Mouse (Mus musculus): ENCODE results near the gene Slc35f6.

The Slc35f6 gene

GRCm38 (mm10) chr5:30621211-30621790 is 26.4 kb upstream of the Slc35f6 start:
- no peak for DNase-seq (ENCODE audit: low read depth, low spot score)

DNA sequence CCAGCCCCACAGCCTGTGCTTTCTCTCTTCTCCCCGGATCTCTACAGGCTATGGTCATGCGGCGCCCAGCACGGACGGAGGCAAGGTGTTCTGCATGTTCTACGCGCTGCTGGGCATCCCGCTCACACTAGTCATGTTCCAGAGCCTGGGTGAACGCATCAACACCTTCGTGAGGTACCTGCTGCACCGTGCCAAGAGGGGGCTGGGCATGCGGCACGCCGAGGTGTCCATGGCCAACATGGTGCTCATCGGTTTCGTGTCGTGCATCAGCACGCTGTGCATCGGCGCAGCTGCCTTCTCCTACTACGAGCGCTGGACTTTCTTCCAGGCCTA is 25.9 kb upstream of the Slc35f6 start:
- DNase-seq (ENCODE audit: low read depth, low spot score) = no peak

- peak; percentile 66 for DNase-seq (ENCODE audit: low read depth, low spot score)
Measured at GRCm38 (mm10) chr5:30622177-30622840, 25.4 kb upstream of the Slc35f6 start.

DNA sequence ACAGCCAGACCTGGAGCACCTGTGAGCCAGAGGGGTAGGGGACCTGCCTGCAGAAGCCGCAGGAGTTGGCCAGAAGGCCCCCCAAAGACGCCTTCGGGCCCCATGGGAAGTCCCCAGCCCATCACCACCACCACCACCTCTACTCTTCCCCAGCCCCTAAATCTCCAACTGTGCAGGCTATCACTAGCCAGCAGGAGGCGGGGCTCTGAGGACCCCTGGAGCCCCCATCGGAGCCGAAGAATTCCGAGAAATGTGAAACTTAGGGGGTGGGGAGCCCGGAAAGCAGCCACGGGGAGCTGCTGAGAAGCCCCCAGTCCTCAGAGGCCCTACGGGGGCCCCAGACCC is 24.9 kb upstream of the Slc35f6 start:
- no peak for DNase-seq (ENCODE audit: low read depth, low spot score)

DNA sequence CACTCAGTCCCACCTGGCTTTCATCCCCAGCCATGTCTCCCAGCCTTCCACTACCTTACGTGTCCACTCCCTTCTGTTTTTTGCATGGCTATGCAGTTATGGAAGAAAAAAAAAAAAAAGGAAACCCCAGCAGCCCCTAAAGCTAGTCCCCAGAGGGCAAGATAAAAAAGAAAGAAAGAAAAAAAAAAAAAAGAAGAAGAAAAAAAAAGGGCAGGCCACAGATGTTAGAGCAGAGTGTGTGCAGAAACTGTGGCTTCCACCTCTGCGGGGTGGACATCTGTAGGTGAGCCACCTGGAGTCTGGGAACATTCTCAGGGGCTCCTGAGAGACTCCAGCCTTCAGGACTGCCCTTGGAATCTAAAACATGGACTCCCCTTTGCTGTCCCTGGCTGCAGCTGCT is 24.4 kb upstream of the Slc35f6 start:
- DNase-seq (ENCODE audit: low read depth, low spot score) = no peak

DNA sequence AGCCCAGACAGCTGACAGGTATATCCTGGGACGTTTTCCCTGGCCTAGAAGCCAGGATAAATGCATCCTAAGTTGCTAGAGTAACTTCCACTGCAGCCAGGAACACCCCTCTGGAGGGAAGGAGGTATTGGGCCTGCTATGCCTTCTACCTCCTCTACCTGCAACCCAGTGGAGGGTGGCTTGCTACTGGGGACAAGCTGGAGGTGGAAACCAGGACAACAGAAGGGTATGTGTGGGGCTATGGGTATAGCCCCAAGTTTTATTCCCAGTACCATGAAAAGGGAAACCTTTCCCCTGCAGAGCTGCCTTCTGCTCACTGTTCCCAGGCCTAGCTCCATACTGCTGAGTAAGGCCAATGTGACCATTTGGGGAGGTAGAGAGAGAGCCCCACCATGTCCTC is 23.4 kb upstream of the Slc35f6 start:
- no peak for DNase-seq (ENCODE audit: low read depth, low spot score)

DNA sequence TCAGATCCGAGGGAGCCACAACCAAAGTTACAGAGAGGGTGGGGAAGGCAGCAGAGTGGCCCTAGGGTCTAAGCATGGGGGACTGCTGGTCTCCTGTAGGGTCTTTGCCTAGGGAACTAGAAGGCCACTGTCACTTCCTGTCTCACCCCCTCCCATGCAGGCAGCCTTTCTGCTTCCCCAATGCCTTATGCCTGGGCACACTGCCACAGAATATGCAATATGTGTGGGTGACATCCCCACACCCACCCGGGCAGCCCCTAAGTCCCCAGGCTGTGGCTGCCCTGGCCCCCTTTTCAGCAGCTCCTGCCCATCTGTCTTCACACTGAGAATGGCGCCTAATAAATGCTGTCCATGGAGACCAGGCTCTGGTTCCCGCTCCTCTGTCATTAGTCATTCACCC is 22.8 kb upstream of the Slc35f6 start:
- no peak for DNase-seq (ENCODE audit: low read depth, low spot score)

GRCm38 (mm10) chr5:30625379-30625778 is 22.4 kb upstream of the Slc35f6 start:
- DNase-seq (ENCODE audit: low read depth, low spot score) = no peak

DNA sequence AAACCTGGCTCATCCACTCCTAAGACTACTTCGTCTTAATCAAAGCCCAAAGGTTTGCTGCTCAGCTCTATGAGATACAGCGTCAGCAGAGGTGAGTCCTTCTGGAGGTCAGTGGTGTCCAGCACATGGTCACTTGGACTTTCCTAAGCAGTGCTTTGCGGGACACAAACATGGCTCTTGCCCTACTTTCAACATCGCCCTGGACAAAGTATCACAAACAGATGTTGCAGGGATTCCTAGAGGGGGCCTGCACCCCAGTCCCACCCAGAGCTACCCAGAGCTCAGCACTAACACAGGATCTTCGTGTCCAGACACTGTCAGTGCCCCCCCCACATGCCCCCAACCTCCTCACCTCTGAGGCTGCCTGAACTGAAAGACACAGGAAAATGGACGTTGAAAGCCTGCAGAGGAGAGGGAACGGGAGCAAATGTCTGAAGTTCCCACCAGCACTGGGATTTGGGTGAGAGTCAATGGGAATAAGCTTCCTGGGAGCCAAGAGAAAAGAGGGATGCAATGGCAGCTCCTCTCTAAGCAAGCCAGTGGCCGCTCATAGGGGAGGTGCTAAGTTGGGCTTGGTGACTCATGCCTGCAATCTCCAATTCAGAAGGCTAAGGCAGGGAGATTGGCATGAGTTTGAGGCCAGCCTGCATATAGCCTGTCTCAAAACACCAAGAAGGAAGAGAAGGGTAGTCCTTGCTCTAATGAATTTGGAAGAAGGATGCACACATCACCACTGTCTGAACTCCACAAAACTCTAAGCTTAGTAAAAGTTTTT is 21.2 kb upstream of the Slc35f6 start:
- DNase-seq (ENCODE audit: low read depth, low spot score) = no peak

- DNase-seq (ENCODE audit: low read depth, low spot score) = no peak
Measured at GRCm38 (mm10) chr5:30628511-30628910, 19.2 kb upstream of the Slc35f6 start.

DNA sequence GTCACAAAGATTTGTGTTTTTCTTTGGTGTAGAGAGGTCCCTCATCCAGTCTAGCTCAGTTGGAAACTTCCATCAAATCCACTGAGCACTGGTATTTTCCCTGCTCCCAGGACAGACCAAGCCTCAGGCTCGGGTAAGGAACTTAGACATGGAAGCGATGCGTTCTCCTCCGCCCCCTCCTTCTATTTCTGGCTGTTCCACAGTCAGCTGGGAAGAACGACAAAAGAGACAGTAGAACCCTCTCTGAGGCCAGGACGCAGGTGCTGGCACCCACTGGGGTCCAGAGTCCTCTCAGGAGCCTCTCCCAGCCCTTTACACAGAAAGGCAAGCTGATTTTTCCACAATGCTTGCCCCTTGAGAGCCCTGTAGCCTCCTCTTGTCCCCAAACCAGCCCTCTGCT is 17.3 kb upstream of the Slc35f6 start:
- no peak for DNase-seq (ENCODE audit: low read depth, low spot score)

DNA sequence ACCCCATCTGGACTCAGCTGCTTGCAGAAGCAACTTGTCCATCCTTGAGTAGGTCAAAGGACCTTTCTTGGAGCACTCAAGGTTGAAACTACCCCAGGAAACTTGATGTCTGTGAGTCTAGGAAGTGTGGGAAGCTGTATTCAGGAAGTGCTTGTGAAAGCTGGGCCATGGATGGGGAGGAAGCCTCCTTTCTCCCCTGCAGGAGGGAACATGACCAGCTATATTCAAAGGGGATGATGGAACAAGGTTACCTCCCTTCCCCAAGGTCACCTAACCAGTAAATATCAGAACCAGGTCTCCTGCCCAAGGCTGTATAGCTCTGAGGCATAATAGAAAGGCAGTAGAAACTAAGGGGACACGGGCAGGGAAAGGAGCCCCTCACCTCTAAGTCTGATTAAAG is 15.6 kb upstream of the Slc35f6 start:
- no peak for DNase-seq (ENCODE audit: low read depth, low spot score)

DNA sequence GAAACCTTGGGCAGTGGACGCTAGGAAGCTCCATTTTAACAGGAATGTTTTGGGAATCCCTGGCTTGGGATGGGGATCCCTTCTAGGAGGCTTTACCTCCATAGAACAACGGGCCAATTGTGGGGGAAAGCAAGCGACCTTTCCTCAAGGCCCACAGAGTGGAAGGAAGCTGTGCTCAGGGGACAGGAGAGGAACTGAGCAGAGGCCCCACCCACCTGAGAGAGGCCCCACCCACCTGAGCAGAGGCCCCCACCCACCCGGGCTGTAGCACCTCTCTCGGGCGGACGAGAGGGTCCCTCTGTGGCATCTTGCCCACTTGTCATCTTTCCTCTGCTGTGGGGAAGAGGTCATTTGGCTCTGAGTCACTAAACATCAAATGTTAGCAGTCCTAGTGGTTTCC is 10.7 kb upstream of the Slc35f6 start:
- no peak for DNase-seq (ENCODE audit: low read depth, low spot score)

DNA sequence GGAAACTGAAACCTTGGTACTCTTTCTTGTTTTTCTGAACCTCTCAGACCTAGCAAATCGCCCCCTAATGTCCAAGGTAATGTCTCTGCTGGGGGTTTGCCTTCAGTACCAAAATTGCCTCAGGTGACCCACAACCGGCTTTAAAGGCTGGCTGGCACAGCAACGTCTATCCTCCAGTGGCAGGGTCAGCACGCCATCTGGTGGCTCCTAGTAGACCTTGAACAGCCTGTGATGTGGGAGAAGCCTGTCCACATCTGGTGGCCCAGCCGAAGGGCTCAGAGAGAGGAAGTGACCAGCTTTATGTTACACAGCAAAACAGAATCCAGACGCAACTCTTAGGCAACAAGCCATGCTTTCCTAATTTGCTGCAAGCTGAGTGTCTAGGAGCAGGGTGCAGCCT is 9.7 kb upstream of the Slc35f6 start:
- DNase-seq (ENCODE audit: low read depth, low spot score) = peak; percentile 78

GRCm38 (mm10) chr5:30643477-30644179 is 4.1 kb upstream of the Slc35f6 start:
- no peak for DNase-seq (ENCODE audit: low read depth, low spot score)

- no peak for DNase-seq (ENCODE audit: low read depth, low spot score)
Measured at GRCm38 (mm10) chr5:30646036-30646435, 1.7 kb upstream of the Slc35f6 start.

DNA sequence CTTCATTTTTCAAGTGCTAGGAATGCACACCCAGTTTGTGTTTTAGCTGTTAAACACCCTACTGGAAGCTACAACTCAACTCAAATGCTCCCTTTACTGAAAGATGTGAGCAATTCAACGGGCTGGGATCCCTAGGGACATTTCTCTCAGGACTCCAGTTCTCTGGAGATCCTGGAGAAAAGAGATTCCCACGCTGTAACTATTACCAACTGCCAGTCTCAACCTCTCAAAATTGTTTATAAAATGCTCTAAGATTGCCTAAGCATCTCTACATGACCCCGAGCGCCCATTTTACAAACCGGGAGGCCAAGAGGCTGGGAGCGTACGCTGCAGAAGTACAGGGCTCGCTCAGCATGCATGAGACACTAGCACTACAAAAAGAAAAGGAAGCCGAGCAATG is 337 bp upstream of the Slc35f6 start:
- no peak for DNase-seq (ENCODE audit: low read depth, low spot score)

DNA sequence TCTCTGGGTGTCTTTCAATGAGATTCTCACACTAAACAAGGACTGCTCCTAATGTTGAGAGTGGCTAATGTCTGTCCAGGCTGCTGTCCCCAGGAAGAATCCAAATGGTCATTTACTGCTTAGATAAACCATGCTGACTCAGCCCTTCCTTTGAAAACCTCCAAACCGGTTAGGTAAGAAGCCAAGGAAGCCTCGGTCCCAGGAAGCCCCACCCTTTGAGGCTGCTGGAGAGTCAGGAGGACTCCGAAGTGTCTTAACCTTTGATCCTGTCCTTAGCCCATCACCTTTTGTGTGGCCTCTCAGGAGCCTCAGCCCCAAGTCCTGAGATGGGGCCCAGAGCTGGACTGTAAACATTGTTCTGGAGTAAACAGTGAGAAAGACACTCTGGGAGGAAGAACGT is 1.8 kb downstream of the Slc35f6 start:
- DNase-seq (ENCODE audit: low read depth, low spot score) = no peak

DNA sequence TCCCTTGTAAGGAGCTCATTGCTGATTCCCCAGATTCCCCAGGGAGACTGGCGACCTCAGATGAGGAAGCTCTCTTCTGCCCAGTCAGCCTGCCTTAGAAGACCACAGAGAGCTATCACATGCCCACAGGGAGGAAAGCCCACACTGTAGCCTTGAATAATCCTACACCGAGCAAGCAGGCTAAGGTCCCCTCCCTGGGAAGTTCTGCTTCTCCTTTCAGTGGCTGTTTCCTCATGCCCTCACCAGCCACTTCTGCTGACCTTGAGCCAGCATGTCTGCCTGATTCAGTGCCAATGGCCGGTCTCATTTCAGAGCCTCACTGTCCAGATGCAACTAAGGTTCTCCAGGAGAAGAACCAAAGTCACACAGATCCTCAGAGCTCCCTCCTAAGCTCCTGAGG is 3.0 kb downstream of the Slc35f6 start:
- DNase-seq (ENCODE audit: low read depth, low spot score) = no peak

GRCm38 (mm10) chr5:30651554-30651953 is 3.8 kb downstream of the Slc35f6 start:
- DNase-seq (ENCODE audit: low read depth, low spot score) = no peak

DNA sequence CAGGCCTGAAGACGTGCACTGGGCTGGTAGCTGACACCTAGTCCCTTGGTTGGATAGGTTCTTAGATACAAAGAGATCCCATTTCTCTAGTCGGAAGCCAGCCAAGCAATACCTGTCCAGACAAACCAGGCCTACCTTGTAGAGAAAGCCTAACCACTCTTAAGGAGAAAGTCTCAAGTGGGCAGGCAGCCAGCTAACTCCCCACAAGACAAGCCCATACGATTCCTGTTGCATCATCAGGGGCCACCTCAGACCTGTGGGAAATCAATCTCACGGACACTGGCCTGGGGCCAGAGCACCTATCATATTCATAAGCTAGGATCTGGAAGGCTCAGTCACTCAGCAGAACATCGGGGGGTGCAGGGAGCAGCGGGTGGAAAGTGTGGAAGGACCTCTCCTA is 5.5 kb downstream of the Slc35f6 start:
- DNase-seq (ENCODE audit: low read depth, low spot score) = no peak

DNA sequence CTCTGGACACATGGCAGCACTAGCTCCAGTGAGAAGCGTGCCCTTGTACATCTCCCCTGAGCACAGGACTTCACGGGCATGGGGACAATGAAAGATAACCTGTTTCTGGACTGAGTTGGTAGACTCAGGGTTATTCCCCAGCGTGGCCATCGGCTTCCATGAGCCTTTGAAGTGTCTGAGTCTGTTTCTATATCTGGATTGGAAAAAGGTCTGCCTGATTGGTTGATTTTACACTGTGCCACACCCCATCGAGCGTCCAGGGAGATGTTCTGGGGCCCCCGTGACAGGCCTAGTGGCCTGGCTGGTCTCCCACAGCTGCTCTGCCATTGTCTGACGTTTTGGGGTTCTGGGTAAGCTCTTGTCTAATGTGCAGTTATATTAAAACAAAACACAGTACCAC is 7.3 kb downstream of the Slc35f6 start:
- no peak for DNase-seq (ENCODE audit: low read depth, low spot score)

All from ZHBTc4 (cell line).